Mouse (Mus musculus) forebrain, embryonic 10.5 days (tissue): ENCODE data around the gene Vmn2r16. TPM values are rescaled to one million over a fixed set of nuclear protein-coding genes. Genes with fewer than 3 reads are reported as not detected.

Experiments
- DNase-seq: peaks from one replicate; pipeline ENCODE4 v3.0.0-alpha.2; 2017; ENCODE audit warnings: low spot score; ENCODE audit errors: extremely low spot score
- H3K27ac ChIP-seq: fragments of 300-500 bp; sonication (generic); 2 replicates; pipeline ENCODE4 v1.5.1; 2016; ENCODE audit warnings: mild to moderate bottlenecking
- H3K27me3 ChIP-seq: fragments of 300-500 bp; sonication (generic); 2 replicates; pipeline ENCODE4 v1.6.1; 2016; ENCODE audit warnings: mild to moderate bottlenecking; ENCODE audit not compliant: poor library complexity, severe bottlenecking
- H3K36me3 ChIP-seq: fragments of 300-500 bp; sonication (generic); replicated peaks from 2 replicates; pipeline ENCODE4 v1.6.1; 2016; ENCODE audit warnings: mild to moderate bottlenecking, moderate library complexity
- H3K4me1 ChIP-seq: fragments of 300-500 bp; sonication (generic); 2 replicates; pipeline ENCODE4 v1.6.1; 2016
- H3K4me3 ChIP-seq: fragments of 300-500 bp; sonication (generic); 2 replicates; pipeline ENCODE4 v1.5.1; 2016; ENCODE audit warnings: mild to moderate bottlenecking, moderate library complexity
- H3K9me3 ChIP-seq: fragments of 300-500 bp; sonication (generic); 2 replicates; pipeline ENCODE4 v1.6.1; 2016; ENCODE audit warnings: mild to moderate bottlenecking, moderate library complexity
- WGBS: fragments of 180-500 bp; shearing (Covaris S2); methylation state at CpG from one replicate; pipeline ENCODE4 v1.1.7; 2016; 5-methylcytosine and 5-hydroxymethylcytosine counted together
- polyA plus RNA-seq: library from polyadenylated mRNA; unstranded; fragments of >200 nt; fragmentation: Nextera tagmentation; extraction: Ambion mirVana; gene quantifications from 2 replicates; pipeline ENCODE4 v1.2.1, GENCODE M21; 2016

Vmn2r16 gene
- not detected in 2 replicates for polyA plus RNA-seq

GRCm38 (mm10) chr5:109329862-109330261, at the start of gene Vmn2r16:
Vmn2r16 (plus strand) TSS chr5:109330162.
- DNase-seq = no peak
- H3K36me3 ChIP-seq = no peaks in the 10 kb centered on the region
- WGBS = 56% methylated on average over 2 of the region's 2 CpGs
- H3K9me3 ChIP-seq = peaks cover 51% of the 10 kb centered on the region
- H3K27me3 ChIP-seq = no peaks in the 10 kb centered on the region
- no peak within 1 kb of the TSS for H3K27ac ChIP-seq
- no peak within 1 kb of the TSS for H3K4me3 ChIP-seq
- no peaks in the 10 kb centered on the region for H3K4me1 ChIP-seq

- DNase-seq = no peak
- Histone ChIP-seq H3K4me3 (no peak overlapping the region), H3K9me3 (peaks cover 26% of the 10 kb centered on the region; the same call in 1 of the 2 replicates), H3K4me1 (no peaks in the 10 kb centered on the region), H3K36me3 (no peaks in the 10 kb centered on the region), H3K27me3 (no peaks in the 10 kb centered on the region), H3K27ac (no peak overlapping the region)
- WGBS = 87% methylated on average over 3 of the region's 3 CpGs
Measured at GRCm38 (mm10) chr5:109294655-109295054, 35.3 kb upstream of the Vmn2r16 start.

GRCm38 (mm10) chr5:109297544-109297943, 32.4 kb upstream of the Vmn2r16 start, which contains the start of gene Vmn2r15:
Vmn2r15 (minus strand) TSS chr5:109297644.
- no peak for DNase-seq
- Histone ChIP-seq H3K36me3 (no peaks in the 10 kb centered on the region), H3K27me3 (no peaks in the 10 kb centered on the region), H3K9me3 (peaks cover 29% of the 10 kb centered on the region; the same call in 1 of the 2 replicates), H3K4me3 (no peak within 1 kb of the TSS), H3K27ac (no peak within 1 kb of the TSS), H3K4me1 (no peaks in the 10 kb centered on the region)
- WGBS = 66% methylated on average over 3 of the region's 3 CpGs

GRCm38 (mm10) chr5:109419388-109419787, 89.4 kb downstream of the Vmn2r16 start, which contains the start of gene Vmn2r17:
Vmn2r17 (plus strand) TSS chr5:109419688.
- H3K9me3 ChIP-seq = peaks cover 19% of the 10 kb centered on the region
- H3K4me3 ChIP-seq = no peak within 1 kb of the TSS
- DNase-seq = no peak
- no peaks in the 10 kb centered on the region for H3K36me3 ChIP-seq
- no peak within 1 kb of the TSS for H3K27ac ChIP-seq
- no peaks in the 10 kb centered on the region for H3K4me1 ChIP-seq
- WGBS = 72% methylated on average over 2 of the region's 2 CpGs
- no peaks in the 10 kb centered on the region for H3K27me3 ChIP-seq

Other genes starting within 250 kb of the Vmn2r16 start
- gene Vmn2r12, start 232.2 kb upstream of the Vmn2r16 start, polyA plus RNA-seq = not detected in 2 replicates
- gene Vmn2r13, start 138.0 kb upstream of the Vmn2r16 start, polyA plus RNA-seq = not detected in 2 replicates
- not detected in 2 replicates for gene Vmn2r14, start 105.5 kb upstream of the Vmn2r16 start, polyA plus RNA-seq
- gene Vmn2r15, start 32.5 kb upstream of the Vmn2r16 start, polyA plus RNA-seq = not detected in 2 replicates
- not detected in 2 replicates for gene Vmn2r17, start 89.5 kb downstream of the Vmn2r16 start, polyA plus RNA-seq
- 2.9 and 3.2 TPM in 2 replicates for gene Crlf2, start 228.8 kb downstream of the Vmn2r16 start, polyA plus RNA-seq